Mouse (Mus musculus) layer of hippocampus, adult 18-20 months (tissue): ENCODE measurements around the gene Fanca. TPM values are rescaled to one million over a fixed set of nuclear protein-coding genes. Genes with fewer than 3 reads are reported as not detected.
"Not testable (repeated sequence)": the region's sequence is repeated elsewhere in the genome, so short reads cannot be mapped to it uniquely, and the experiment has no call there.

Experiments
- DNase-seq, 2 experiments: peaks; one replicate each; pipeline ENCODE4 v3.0.0; 2022; ENCODE audit warnings: low spot score in 2 of 2
- total RNA-seq, 2 experiments: library from RNA; stranded (reverse); gene quantifications; 2 replicates each; pipeline ENCODE4 v1.2.3; 2021

The Fanca gene
- total RNA-seq, 2 experiments from 2014 or later: 1.2 to 1.7 TPM

GRCm38 (mm10) chr8:123331301-123331700, 12.9 kb upstream of the Fanca start:
- peak in 1 of 2 experiments; percentile 15 for DNase-seq

GRCm38 (mm10) chr8:123330701-123331100, 12.3 kb upstream of the Fanca start:
- DNase-seq: no peak

DNA sequence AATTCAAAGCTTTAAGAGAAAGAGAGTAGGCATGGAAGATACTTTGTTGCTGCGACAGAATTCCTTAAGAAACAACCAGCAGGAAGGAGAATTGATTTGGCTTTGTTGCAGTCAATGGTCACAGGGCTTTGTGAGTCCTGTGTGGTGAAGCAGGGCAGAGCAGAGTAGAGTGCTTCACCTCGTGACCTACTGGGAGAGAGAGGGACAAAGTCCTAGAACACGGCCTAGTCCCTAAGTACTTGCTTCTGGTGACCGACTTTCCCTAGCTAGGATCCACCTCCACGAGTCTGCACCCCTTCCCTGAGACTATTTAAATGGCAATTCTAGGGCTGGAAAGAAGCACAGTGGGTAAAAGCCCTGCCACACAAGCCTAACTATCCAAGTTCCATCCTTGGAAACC, 11.6 kb upstream of the Fanca start:
- no peak for DNase-seq

GRCm38 (mm10) chr8:123329350-123329749, 11.0 kb upstream of the Fanca start:
- DNase-seq: no peak

- no peak for DNase-seq
These were observed 10.2 kb upstream of the Fanca start for GRCm38 (mm10) chr8:123328552-123328951.

DNA sequence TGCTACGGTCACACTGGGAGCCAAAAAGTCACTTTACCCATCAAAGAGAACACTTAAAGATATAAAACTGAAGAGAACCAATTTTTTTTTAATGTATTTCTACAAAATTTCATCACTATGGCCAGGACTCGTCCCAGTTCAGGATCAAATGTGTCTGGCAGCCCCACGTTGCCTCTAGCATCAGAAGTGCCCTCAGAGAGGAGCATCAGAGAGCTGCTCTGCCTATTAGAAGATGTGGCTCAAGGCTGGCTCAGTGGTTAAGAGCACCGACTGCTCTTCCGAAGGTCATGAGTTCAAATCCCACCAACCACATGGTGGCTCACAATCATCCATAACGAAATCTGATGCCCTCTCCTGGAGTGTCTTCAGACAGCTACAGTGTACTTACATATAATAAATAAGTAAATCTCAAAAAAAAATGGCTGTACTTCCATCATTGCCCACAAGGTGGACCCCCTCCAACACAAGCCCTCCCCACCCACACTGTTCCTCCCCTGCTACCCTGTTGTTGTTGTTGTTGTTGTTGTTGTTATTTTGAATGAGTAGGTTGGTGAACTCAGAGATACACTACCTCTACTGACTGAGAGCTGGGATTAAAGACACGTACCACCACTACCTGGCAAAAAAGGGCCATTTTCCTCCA, 1.3 kb upstream of the Fanca start:
- peak in 1 of 2 experiments; percentile 60 for DNase-seq

GRCm38 (mm10) chr8:123317781-123318466, 452 bp downstream of the Fanca start:
- DNase-seq: no peak

GRCm38 (mm10) chr8:123308738-123309137, 9.6 kb downstream of the Fanca start:
- no peak for DNase-seq

DNA sequence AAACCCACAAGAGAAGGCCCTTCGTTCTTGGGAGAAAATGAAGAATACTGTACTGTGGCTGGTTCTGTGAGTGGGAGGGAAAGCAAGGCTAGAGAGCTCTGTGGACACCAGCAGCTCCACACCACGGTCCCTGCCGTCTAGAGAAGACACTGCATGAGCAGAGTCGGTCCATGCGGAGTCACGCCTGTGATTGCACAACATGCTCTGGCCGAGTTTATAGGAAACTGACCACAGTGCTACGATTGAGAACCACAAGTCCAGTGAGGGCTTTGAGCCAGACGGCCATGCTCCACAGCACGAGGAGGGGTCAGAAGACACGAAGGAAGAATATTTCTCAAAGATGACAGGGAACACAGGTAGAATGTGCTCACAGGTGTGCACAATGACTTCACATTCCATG, 20.1 kb downstream of the Fanca start:
- DNase-seq: no peak

- DNase-seq: no peak
These were observed 25.6 kb downstream of the Fanca start for GRCm38 (mm10) chr8:123292785-123293184.

DNA sequence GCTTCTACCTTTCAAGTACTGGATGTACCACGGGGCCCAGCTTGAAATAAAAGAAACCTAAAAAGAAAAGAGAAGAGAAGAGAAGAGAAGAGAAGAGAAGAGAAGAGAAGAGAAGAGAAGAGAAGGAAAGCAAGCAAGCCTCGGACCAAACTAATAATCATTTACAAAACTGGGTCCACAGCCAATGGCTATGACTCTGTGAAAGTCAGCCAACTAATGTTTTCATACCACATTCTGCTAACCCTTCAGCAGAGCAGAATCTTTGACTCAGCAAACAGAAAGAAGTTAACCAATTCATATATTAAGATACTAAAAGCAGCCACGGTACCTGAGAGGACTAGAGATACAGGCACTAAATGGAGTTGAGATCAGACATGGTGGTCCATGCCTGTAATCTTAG, 26.1 kb downstream of the Fanca start:
- DNase-seq: no peak

DNA sequence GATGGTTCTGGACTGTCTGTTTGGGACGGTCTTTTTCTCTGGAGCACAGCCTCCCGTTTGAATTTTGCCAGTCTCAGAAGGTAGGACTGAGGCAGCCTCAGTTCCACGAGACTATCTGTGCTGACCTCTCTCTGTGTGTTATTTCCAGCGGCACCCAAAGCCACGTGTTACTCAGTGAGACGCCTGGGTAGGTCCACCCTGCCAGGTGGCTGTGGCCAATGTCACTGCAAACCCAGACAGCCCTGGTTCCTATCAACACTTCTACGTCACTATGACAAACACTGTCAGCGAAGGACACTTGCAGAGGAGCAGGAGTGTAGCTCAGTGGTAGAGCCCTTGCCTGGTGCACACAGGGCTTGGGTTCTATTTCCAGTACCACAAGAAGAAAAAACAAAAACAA, 26.7 kb downstream of the Fanca start:
- DNase-seq: no peak

DNA sequence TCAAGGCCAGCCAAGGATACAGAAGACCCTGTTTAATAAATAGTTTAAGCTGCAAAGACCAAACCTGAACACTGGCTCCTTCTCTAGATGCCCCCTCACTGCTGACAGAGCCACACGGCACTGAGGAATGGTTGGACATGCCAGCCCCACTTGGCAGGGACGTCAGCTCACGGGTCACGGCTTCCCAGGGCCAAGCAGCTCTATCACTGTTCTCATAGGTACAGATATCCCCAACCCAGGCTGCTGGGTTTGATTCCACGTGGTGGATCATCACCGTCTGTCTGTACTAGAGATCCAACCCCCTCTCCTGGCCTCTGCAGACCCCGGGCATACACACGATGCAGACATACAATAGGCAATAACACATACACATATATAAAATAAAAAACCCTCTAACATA, 27.7 kb downstream of the Fanca start:
- no peak for DNase-seq

- DNase-seq: peak in 1 of 2 experiments; percentile 49
These were observed 28.2 kb downstream of the Fanca start for GRCm38 (mm10) chr8:123290166-123290565.

- no peak for DNase-seq
These were observed 31.0 kb downstream of the Fanca start for GRCm38 (mm10) chr8:123287362-123287761.

- DNase-seq: no peak
These were observed 33.9 kb downstream of the Fanca start for GRCm38 (mm10) chr8:123284493-123284892.

DNA sequence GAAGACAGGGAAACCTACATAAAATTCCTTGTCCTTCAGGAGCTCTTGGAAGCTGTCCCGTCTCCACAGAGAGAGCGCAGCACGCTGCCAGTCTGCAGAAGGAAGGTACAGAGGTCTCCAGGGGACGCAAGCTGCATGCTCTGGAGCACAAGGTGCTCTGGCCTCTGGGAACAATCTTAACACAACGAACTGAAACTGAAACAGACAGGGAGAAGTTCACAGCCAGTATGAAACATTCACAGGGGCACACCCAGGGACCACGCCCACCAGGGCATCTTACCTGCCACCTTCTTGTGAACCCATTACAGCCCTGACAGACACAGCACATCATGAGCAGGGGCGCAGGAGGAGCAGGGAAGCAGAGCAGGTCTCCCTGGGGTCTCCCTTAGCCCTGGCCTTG, 34.4 kb downstream of the Fanca start:
- DNase-seq: no peak

- not testable (repeated sequence) for DNase-seq
These were observed 35.4 kb downstream of the Fanca start for GRCm38 (mm10) chr8:123282994-123283393.

GRCm38 (mm10) chr8:123280302-123281094, 37.9 kb downstream of the Fanca start:
- DNase-seq: no peak

DNA sequence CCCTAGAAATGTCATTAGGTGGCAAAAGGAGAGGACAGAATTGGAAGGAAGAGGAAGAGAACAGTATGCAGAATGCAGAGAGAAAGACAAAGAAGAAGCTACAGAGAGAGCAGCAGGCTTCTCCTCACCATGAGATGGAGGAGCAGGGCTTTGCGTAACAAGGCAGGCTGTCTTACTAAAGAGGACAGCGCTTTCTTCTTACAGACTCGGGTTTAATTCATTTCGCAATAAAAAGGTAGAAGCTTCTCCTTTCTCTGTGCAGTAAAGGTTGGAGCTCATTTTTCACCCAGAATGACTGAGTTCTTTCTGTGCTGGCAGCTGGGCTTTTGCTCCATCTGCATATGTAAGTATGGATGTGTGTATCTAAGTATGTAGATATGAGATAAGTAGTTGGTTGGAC, 38.5 kb downstream of the Fanca start:
- DNase-seq: no peak

DNA sequence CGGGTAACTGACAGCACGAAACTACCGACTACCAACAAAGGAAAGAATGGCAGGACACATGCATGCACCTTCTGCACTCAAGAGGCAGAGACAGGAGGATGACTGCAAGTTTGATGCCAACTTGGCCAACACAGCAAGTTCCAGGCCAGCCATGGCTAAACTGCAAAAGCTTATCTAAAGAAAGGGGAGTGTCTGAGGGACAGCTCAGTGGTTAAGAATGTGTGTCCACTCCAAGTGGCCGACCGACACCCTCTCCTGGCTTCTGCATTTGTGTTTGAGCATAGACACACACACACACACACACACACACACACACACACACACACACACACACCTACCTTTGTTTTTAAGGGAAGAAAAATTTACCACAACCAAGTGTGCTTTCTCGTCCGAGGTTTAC, 39.9 kb downstream of the Fanca start:
- DNase-seq: no peak

GRCm38 (mm10) chr8:123275096-123275495, 43.3 kb downstream of the Fanca start:
- no peak for DNase-seq
